Mouse (Mus musculus) ovary, postnatal 36 days (tissue): ENCODE measurements around the gene Gm10638.

ENCODE experiments used
- DNase-seq: peaks from one replicate; pipeline ENCODE4 v3.0.0; 2022; ENCODE audit warnings: low spot score, mixed read lengths

The Gm10638 gene

DNA sequence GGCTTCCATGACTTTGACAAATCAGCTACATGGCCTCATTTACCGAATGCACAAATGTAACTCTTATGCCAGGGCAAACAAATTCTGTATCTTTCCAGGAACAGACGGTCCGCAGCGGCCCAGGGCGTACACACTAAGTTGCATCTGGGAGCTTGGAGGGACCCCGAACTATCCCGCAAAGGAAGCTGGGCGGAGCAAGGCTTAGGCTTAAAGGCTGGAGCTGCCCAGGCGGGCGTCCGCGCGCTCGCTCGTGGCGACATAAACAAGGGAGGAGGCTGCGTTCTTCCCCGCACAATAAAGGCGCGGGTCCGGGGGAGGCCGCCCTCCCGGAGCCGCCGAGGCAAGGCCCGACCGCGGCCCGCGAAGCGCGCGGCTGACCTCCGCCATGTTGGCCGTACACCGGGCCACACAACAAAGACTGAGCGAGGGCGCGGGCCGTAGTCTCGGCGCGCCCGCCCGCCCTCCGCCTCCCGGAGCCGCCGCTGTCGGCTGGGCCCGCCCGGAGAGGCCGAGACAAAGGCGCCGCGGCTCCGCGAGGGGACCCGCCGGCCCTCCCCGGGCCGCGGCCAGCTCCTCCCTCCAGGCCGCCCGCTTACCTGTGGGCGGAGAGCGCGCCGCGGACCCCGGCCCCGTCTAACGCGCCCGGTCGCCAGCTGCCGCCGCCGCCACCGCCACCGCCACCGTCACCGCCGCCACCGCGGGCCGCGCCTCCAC, at the start of gene Gm10638, which contains the start of gene Siah1a:
Gm10638 (plus strand) TSS at position 479 of the 714 bp plus-strand sequence.
Siah1a (minus strand) TSS at position 714 of the 714 bp plus-strand sequence.
- DNase-seq: peak; percentile 72

DNA sequence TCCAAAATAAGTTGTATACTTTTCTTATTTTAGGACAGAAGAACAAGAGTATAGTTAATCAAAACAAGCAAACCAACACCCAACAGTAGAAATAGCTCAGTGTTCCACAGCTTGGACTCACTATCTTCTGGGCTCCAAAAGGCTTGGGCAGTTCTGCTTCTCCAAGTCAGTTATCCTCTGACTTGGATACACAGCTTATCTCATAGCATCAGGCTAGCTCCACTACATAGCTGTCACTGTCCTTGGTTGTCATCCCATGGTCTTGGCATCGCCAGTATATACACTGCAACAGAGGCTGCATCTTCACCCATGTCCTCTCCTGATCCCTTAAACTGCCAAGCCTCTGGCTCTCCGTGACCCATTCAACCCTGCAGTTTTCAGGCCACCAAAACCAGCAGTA, 49.8 kb upstream of the Gm10638 start:
- DNase-seq: no peak

DNA sequence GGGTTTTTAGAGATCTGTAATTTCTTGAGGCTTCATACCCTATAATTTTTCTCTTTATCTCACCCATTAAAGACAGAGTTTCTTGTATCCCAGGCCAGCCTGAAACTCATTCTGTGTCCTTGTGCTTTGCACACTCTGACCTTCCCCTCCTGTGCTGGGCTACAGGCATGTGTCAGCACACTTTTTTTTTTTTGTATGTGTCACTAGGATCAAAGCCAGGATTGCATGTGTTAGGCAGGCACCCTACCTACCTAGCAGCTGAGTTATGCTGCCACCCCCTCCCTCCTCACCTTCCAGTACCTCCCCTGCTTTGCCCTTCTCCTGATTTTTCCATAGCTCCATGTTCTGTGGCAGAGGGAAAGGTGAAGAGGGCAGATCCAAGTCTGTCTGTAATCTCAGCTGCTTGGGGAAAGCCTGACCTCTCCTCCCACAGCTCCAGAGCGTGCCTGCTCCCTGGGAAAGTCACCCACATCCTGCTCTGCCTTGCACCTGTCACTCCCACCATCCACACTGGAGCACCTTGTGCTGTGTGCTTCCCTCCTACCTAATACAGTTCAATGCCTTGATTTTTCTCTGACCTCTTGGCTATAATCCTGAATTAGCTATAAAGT, 46.6 kb upstream of the Gm10638 start:
- DNase-seq: no peak

DNA sequence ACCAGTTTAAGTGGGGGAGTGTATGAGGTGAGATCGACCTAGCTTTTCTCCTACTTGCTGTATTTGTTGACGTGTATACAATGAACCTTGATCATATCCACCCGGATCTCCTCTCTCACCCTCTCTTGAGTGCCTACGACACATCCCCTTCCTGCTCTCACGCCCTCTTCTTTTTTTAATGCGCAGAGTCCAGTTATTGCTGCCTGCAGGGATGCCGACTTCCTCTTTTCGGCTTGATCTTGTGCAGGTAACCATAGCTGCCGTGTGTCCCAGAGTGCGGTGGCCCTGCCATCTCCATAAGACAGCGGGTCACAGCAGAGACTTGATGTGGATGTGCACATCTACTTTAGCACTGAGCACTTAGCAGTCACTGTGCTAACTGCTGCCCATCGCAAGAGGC, 46.0 kb upstream of the Gm10638 start:
- no peak for DNase-seq

DNA sequence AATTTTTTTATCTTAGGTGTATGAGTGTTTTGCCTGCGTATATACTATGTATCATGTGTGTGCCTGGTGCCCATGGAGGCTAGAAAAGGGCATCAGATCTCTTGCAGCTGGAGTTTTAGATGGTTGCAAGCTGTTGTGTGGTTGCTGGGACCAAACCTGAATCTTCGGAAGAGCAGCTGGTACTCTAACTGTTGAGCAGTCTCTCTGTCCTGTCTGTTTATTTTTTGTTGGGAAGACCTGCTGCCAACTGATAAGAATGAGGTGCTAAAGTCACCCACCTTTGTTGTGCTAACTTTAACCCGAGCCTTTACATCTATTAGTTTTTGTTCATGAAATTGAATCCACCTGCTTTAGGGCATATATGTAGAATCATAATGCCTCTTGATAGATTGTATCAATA, 43.0 kb upstream of the Gm10638 start:
- DNase-seq: no peak

DNA sequence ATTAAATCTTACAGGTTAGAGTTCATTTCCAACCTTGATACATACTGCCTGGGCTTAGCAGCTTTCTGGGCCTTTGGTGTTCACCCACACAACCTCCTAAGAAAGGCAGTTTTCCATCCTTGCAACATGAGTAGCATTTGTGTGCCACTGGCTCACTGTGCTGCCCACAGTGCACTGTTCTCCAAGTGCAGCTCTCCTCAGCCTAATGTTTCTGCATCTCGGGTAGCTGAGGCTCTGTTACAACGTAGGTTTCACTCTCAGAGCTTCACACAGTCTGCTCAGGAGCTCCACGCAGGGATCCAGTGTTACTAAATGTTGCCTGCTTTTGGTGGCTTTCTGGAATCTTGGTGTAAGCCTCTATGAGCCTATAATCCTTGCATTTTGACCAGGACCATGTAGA, 40.2 kb upstream of the Gm10638 start:
- no peak for DNase-seq

DNA sequence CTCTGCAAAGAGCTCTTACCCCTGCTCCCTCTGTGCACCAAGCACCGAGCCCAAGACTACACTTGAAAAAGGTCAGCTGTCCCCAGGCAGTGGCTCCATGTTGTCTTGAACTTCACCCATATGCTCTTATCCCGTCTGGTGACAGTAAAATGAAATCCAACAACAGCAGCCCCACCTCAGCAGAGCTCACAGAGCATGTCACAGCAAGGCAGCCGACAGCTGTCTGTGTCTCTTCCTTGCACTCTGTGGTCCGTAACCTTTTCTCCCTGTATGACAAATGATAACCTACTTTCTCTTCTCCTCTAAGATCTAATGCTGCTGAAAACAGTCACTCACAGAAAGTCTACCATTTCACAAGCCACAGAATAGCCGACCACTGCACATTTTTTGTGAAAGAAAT, 38.7 kb upstream of the Gm10638 start:
- DNase-seq: no peak

DNA sequence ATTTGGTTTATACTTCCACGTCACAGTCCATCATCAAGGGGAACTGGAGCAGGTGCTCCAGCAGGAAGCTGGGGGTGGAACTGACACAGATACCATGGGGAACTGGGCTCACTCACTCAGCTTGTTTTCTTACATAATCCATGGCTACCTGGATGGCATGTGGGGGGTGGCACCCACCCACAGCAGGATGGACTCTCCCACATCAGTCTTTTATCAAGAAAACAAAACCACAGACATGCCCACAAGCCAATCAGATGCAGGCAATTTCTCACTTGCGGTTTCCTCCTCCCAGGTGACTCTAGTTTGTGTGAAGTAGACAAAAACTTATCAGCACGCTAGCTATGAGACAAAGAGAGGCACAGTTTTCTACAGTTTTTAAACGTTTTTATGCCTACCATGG, 37.6 kb upstream of the Gm10638 start:
- DNase-seq: no peak

DNA sequence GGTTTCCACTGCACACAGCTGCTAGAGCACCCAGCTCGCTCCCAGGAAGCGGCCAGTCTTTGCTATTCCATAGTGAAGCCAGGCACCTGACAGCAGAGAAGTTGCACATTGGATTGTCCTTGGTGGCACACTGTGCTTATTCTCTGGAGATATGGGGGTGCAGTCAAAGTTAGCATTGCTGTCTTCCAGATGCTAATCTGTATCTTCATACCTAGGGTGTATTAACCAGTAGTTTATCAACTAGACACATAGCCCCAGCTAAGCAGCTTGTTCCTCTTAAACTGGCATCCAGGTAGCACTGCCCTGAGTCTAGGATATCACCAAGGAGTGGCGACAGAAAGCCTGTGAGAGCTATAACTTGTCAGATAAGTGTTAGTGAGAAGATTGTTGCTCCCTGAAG, 32.9 kb upstream of the Gm10638 start:
- DNase-seq: no peak

DNA sequence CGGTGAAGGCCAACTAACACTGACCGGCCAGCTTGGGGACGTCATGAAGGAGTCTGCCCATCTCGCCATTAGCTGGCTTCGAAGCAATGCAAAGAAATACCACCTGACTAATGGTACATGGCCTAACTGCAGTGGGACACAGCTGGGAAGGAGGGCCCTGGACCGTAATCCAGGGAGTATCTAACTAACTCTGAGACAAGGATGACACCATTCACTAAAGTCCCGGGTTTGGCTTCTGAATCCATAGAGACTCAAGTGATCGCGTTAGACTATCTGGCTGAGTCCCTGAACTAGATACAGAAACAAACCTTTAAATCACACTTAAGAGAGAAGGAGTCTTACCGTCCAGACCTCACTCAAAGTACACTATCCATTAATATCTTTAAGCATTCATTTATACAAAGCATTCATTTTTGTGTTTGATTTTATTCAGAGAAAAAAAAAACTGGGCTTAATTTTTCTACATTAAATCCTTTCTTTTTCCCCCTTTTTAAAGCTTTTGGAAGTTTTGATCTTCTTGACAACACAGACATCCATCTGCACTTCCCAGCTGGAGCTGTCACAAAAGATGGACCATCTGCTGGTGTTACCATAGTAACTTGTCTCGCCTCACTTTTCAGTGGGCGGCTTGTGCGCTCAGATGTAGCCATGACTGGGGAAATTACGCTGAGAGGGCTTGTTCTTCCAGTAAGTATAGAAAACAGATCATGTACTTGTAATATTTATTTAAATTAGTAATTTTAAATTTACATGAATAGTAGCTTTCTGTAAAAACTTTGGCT, 31.9 kb upstream of the Gm10638 start:
- no peak for DNase-seq

DNA sequence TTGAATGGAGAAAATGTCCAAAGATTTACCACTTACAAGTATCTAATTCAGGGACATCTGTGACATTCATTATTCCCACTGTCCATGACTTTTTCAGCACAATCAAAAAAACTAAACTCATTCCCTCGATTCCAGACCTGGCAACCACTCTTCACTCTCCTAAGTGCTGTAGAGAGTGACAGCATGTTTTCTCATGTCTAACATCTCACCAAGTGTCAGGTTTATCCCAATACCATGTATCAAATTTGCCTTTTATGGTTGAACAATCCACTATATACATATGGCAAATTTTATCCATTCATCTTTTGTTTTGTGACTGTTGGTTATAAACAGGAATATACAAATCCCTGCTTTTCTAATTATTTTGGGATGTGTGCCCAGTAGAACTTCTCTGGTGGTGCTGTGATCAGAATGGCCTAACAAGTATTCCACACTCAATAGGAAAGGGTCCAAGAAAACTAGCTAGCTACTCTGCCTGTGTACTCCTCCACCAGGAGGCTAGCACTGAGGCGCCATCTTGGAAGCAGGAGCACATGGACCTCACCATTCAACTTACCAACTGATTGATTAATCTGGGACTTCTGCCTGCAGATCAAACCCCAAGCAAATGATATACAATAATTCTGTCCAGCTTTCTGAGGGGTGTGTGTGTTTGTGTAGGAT, 27.0 kb upstream of the Gm10638 start:
- DNase-seq: no peak

DNA sequence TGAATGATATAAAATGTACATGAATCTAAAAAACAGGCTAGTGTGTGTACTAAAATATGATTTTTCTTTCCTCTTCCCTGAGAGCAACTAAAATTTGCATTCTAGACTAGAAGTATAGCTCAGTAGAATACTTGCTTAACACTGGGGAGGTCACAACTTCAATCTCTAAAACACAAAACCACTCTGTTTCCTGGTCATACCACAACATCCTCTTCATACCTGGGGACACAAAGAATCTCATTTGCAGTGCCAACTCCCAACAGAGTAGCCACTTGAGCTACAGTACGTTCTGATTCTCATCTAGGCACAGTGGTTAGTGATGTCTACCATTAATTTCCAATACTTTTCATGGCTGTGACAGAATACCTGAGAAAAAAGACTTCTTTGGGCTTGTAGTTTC, 26.1 kb upstream of the Gm10638 start:
- no peak for DNase-seq

DNA sequence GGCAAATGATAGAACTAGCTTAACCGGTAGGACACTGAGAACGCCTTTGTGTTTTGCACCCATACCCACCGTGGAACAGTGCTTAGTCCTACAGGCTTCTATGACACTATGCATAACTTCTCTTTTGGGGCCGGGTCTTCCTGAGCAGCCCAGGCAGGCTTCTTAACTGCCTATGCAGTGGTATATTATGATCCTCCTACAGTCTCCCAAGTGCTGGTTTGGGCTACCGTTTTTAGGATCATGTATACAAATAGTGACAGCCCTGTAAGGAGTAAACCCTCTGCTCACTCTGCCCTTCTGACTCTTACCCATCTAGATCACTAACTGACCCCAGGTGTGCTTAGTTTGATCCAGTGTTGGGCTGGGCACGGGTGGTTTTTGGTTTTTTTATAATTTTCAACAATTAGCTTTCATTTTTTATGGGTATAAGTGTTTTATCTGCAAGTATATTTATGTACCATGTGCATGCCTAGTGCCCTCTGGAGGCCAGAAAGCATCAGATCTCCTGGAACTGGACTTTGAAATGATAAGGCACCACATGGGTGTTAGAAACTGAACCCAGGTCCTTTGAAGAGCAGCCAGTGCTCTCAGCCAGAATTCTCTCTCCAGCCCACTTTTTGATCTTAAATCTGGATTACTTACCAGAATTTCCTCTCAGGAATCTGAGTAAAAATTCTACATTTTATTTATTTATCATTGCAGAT, 24.6 kb upstream of the Gm10638 start:
- DNase-seq: no peak

DNA sequence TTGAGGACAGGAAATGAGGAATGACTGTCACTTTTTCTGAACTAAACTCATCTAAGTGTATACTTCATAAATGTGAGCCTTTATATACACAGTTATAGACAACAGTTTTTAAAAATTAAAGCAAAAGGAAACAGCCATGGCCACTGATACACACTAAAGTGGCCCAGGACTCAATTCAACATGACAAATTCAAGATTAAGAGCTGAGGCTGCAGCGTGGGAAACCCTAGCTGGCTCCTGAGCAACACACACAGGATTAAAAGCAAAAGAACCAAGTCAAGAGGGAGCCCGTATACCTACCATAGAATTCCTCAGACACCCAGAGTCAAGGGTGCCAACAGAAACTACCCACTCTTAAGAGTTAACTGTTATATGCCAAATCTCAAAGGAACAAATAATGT, 24.0 kb upstream of the Gm10638 start:
- DNase-seq: no peak

DNA sequence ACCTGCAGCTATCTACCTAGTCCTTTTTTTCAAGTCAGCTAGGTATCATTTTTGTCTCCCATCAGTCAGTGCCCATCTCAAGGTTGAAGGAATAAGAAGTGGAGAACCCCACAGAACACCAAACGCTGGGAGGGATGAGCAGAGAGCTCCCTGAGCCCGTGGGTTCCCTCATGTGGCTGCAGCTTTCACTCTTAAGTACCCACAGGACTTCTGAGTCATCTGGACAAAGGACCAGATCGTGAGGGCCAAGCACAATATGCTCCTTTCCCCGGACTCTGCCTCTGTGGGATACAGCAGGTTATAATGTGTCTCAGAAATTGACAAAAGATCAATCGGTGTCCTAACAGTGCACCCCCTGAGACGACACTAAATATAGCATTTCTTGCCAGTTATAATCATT, 18.5 kb upstream of the Gm10638 start:
- no peak for DNase-seq

DNA sequence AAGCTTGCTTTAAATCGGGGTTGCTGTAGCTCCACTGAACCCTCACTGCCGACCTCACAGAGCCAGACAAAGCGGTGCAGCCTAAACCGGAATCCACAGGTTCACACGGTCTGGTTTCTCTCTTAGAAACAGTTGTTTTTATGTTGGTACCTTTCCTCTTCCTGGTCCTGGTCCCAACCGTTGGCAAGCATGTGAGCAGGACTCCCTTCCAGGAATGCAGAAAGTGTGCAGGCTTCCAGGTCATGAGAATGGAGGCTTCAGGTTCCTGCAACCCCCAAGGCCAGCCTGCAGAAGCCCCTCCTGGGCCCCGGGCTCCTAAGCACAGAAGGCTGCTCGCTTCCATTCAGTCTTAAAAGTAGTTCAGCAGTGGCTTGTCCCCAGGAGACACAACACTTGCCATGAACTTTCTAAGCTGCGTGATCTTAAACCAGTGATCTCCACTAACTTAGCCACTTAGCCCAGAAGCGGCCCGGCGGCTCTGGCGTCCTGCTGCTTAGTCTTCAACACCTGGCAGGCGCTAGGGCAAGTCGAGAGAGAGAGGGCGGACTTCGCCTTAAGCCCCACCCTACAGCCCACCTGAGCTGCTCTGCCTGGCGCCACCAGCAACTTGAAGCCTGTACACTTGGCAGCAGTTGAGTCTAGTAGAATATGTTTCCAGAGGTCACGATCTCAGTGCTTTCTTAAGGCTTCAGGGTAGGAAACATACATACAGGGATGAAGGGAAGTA, 17.1 kb upstream of the Gm10638 start:
- DNase-seq: no peak

DNA sequence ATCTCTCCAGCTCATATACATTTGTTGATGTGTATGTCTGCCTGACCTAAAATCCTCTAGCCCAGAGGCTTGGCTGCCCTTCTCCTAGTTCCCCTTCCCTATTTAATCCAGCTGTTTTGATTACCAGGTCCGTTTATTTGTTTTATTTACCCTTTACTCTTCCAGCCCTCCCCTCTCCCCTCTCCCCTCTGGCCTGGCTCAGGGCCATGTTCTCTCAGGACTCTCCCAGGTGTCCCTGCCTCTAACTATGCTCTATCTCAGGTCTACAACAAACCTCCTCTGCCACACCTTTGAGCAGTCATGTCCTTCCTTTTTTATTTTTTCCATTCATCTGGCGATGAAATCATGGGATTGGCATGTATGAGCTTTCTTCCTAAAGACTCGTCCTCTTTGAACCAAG, 15.2 kb upstream of the Gm10638 start:
- no peak for DNase-seq

DNA sequence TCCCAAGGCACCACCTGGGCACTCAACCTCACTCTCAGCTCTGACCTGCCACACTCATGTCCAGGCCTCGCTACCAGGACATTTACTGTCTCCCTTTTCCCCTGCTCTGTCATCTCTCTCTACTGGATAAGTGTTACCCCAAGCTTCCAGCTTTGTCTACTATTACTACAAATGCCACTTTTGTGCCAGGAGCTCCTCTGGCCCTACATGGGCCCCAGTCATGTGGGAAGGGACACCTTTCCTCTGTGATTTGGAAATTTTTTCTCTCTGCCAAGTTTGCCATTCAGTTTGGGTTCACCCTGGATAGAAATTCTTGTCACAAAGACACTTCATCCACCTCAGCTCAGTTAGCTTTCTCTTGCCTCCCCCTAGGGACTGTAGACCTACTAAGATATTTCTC, 14.6 kb upstream of the Gm10638 start:
- no peak for DNase-seq

DNA sequence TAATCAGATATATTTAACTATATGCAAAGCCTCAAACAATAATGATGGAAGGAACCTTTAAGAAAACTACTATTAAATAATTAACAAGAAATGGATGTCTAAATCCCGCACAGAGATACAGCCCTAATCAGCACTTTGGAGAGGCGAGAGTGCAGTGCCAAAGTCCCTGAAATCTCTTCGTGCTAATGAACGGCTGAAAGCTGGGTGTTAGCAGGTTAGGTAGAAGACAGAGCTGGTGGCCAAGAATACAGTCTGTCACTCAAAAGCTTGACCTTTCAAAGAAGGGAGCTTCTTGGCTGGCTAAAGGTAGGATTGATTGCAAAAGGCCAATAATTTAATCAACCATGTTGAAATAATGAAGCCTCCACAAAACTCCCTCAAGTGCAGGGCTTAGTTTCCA, 11.3 kb upstream of the Gm10638 start:
- no peak for DNase-seq

DNA sequence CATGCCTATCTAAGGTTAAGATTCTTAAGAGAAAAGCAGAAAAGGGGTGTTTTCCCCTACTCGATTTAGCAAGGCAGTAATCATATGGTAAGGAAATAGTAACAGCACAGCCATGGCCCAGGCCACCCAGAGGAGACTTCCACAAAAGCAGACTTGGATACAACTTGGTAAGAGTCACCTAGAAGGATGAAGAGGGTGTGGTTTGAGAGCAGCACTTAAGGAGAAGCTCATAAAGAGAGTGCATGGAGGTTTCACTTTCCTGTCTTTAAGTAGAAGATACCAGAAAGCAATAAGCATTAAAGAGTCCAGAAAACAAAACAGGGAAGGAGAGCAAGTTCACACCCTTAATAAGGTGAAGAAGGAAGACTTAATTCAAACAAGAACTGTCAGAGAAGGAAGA, 10.5 kb upstream of the Gm10638 start:
- no peak for DNase-seq

DNA sequence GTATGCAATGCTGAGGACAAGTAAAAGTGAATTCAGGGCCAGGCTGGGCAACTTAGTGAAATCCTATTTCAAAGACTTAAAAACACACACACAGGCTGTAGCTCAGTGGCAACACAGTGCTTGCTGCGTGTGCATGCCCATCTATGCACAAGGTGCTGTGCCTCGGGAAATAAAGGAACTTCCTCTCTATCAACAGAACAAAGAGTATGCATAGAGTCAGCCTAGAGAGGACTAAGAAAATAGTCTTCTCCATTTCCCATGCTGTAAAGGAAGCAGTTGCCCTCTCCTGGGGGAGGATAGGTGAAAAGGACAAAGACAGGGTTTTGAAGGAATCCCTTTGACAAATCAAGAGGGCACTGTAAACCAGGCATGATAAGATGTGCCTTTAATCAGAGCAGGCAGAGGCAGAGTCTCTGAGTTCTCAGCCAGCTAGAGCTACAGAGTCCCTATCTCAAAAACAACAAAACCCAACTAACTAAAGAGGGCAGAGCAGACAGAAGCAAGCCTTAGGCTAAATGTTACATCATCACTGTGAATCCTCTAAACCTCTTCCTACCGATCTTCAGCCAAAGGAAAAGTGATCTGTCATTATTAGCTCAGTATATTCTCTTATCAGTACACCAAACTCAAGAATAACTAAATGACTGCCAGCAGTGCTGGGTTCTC, 9.9 kb upstream of the Gm10638 start:
- no peak for DNase-seq
